Mouse (Mus musculus): ENCODE measurements around the gene Ccser1. TPM values are rescaled to one million over a fixed set of nuclear protein-coding genes. Genes with fewer than 3 reads are reported as not detected.

Ccser1 gene
- polyA plus RNA-seq, 1 experiment from 2014 or later: 16.2 TPM

DNA sequence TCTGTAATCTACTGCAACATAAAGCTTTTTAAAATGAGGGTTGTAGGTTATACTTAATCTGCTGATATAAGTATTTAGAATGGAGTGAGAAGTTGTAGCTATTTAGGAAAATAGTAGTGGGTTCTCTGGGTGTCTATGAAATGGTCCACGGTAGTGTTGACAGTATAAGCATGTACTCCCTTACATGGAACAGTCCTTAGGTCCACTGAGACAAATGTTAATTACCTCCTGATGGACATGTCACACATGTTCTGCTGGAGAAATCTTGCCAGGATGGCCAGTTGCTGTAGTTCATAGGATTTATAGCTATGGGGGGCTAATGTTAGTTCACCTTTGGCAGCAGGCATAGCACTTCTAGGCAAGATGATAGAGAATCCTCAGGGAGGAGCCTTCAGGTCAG lies 625.4 kb downstream of the Ccser1 start:
- no peaks in the 10 kb centered on the region for H3K27me3 ChIP-seq (ENCODE audit: control insufficient read depth, insufficient read depth, low read length)
- 53% methylated on average over 1 of the region's 1 CpGs for WGBS
- no peaks in the 10 kb centered on the region for H3K4me1 ChIP-seq (ENCODE audit: control insufficient read depth, insufficient read depth, low read length)
- H3K4me3 ChIP-seq (ENCODE audit: low read length): no peak overlapping the region
- H3K9me3 ChIP-seq (ENCODE audit: control insufficient read depth, low read length): no peaks in the 10 kb centered on the region
- no peaks in the 10 kb centered on the region for H3K36me3 ChIP-seq (ENCODE audit: control insufficient read depth, insufficient read depth, low read length)
- H3K4me2 ChIP-seq (replicated peaks; ENCODE audit: low read depth, low read length): no peak overlapping the region
- H3K9ac ChIP-seq (ENCODE audit: low read depth, low read length): no peak overlapping the region
- ATAC-seq (ENCODE audit: low FRiP score, low TSS enrichment): no peak
- H3K27ac ChIP-seq (ENCODE audit: low read depth, low read length): no peak overlapping the region

DNA sequence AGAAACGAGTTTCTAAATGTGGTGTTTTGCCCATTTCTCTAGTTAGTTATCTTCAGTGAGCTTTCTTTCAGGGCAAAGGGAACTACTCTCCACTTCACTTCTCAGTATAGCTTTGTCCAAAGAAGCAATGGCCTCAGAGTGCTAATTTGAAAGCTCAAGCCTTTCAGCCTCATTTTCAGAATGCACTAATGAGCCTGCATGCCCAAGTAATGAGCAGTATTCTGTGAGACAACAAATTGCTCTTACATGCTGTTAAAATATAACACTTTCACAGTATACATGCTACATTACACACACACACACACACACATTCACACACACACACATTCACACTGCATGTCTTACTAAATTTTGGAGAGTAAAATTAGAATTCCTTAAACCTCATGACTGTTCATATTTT lies 637.6 kb downstream of the Ccser1 start:
- H3K4me1 ChIP-seq (ENCODE audit: control insufficient read depth, insufficient read depth, low read length): no peaks in the 10 kb centered on the region
- H3K9ac ChIP-seq (ENCODE audit: low read depth, low read length): no peak overlapping the region
- H3K4me3 ChIP-seq (ENCODE audit: low read length): no peak overlapping the region
- H3K4me2 ChIP-seq (replicated peaks; ENCODE audit: low read depth, low read length): no peak overlapping the region
- 50% methylated on average over 1 of the region's 1 CpGs for WGBS
- no peak overlapping the region for H3K27ac ChIP-seq (ENCODE audit: low read depth, low read length)
- ATAC-seq (ENCODE audit: low FRiP score, low TSS enrichment): no peak
- no peaks in the 10 kb centered on the region for H3K27me3 ChIP-seq (ENCODE audit: control insufficient read depth, insufficient read depth, low read length)
- H3K36me3 ChIP-seq (ENCODE audit: control insufficient read depth, insufficient read depth, low read length): no peaks in the 10 kb centered on the region
- H3K9me3 ChIP-seq (ENCODE audit: control insufficient read depth, low read length): no peaks in the 10 kb centered on the region

DNA sequence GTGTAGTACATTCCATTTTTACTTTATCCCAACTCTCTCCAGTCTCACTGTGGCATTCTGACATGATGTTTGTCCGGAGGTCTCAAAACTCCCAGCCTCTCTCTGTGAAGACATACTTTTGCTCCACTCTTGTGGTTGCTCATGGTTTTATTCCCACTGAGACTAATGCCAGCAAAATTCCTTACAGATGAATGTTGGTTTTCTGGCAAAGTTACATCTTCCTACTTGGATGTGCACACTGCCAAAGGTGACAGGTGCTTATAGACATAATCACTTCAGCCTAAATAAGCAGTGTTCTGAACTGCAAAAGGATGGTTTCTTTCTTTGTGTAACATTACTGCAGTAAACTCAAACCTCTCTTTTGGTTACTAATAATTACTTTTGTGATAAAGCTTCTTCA lies 696.2 kb downstream of the Ccser1 start:
- no peak overlapping the region for H3K27ac ChIP-seq (ENCODE audit: low read depth, low read length)
- WGBS: 91% methylated on average over 1 of the region's 1 CpGs

DNA sequence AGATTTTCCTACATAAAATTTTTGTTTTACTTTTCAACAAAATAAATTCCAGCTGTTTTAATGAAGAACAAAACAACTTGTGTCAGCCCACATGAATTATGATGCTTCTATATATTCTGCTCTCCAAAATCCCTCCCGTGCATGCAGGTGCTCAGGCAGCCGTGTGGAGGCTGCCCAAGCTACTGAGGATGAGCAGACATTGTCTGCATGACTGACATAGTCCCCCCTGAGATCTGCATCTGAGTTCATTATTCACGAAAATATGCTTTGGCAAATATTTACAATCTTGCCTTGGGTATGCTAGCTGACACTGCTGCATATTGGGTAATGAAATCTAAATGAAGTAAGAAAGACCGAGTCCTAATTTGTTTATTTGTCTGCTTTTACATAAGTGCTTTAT lies 718.1 kb downstream of the Ccser1 start:
- ATAC-seq (ENCODE audit: low FRiP score, low TSS enrichment): no peak
- Histone ChIP-seq H3K27ac (ENCODE audit: low read depth, low read length) (no peak overlapping the region), H3K4me2 (replicated peaks; ENCODE audit: low read depth, low read length) (no peak overlapping the region), H3K36me3 (ENCODE audit: control insufficient read depth, insufficient read depth, low read length) (no peaks in the 10 kb centered on the region), H3K4me3 (ENCODE audit: low read length) (no peak overlapping the region), H3K4me1 (ENCODE audit: control insufficient read depth, insufficient read depth, low read length) (no peaks in the 10 kb centered on the region), H3K9me3 (ENCODE audit: control insufficient read depth, low read length) (no peaks in the 10 kb centered on the region), H3K27me3 (ENCODE audit: control insufficient read depth, insufficient read depth, low read length) (no peaks in the 10 kb centered on the region), H3K9ac (ENCODE audit: low read depth, low read length) (no peak overlapping the region)
- WGBS: 78% methylated on average over 4 of the region's 4 CpGs

More for the DNA sequence above, 696.2 kb downstream of the Ccser1 start:
- Histone ChIP-seq H3K4me1 (ENCODE audit: control insufficient read depth, insufficient read depth, low read length) (no peaks in the 10 kb centered on the region), H3K4me2 (replicated peaks; ENCODE audit: low read depth, low read length) (no peak overlapping the region), H3K4me3 (ENCODE audit: low read length) (no peak overlapping the region), H3K9me3 (ENCODE audit: control insufficient read depth, low read length) (no peaks in the 10 kb centered on the region), H3K27me3 (ENCODE audit: control insufficient read depth, insufficient read depth, low read length) (no peaks in the 10 kb centered on the region), H3K36me3 (ENCODE audit: control insufficient read depth, insufficient read depth, low read length) (no peaks in the 10 kb centered on the region), H3K9ac (ENCODE audit: low read depth, low read length) (no peak overlapping the region)
- ATAC-seq (ENCODE audit: low FRiP score, low TSS enrichment): no peak

DNA sequence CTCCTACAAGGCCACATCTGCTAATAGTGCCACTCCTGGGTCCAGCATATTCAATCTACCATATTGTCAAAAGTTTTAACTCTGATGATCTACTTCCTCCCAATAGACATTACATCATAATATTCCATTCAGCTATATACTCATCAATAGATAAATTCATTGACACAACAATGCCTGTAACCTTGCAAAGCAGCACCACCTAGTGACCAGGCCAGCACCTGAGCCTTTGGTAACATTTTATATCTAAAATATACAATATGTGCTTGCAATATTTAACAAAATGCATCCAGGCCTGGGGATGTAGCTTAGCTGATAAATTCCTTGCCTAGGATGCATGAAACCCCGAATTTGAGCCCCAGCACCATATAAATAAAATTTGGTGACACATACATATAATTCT lies 722.6 kb downstream of the Ccser1 start:
- no peak overlapping the region for H3K4me2 ChIP-seq (replicated peaks; ENCODE audit: low read depth, low read length)
- H3K36me3 ChIP-seq (ENCODE audit: control insufficient read depth, insufficient read depth, low read length): no peaks in the 10 kb centered on the region
- no peaks in the 10 kb centered on the region for H3K27me3 ChIP-seq (ENCODE audit: control insufficient read depth, insufficient read depth, low read length)
- no peaks in the 10 kb centered on the region for H3K4me1 ChIP-seq (ENCODE audit: control insufficient read depth, insufficient read depth, low read length)
- WGBS: 30% methylated on average over 1 of the region's 1 CpGs
- no peak overlapping the region for H3K27ac ChIP-seq (ENCODE audit: low read depth, low read length)
- H3K4me3 ChIP-seq (ENCODE audit: low read length): no peak overlapping the region
- ATAC-seq (ENCODE audit: low FRiP score, low TSS enrichment): no peak
- H3K9me3 ChIP-seq (ENCODE audit: control insufficient read depth, low read length): no peaks in the 10 kb centered on the region
- H3K9ac ChIP-seq (ENCODE audit: low read depth, low read length): no peak overlapping the region

DNA sequence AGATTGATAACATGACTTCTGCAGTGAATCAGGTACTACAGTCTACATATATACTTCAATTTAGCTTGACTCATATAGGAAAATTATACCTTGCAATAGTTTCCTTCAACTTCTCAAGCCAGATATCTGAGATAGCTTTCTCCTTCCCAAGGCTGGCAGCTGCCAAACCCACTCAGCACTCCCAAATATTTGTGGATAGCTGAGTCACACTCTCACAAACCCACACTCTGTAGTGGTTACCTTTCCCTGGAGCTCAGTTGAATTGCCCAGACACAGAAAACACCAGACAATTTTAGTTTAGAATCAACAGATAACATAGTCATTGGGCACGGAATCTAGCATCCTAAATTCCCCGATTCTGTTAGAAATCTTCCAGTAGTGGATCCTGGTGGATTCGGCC lies 732.8 kb downstream of the Ccser1 start:
- Histone ChIP-seq H3K27ac (ENCODE audit: low read depth, low read length) (no peak overlapping the region), H3K36me3 (ENCODE audit: control insufficient read depth, insufficient read depth, low read length) (no peaks in the 10 kb centered on the region), H3K9me3 (ENCODE audit: control insufficient read depth, low read length) (no peaks in the 10 kb centered on the region), H3K27me3 (ENCODE audit: control insufficient read depth, insufficient read depth, low read length) (no peaks in the 10 kb centered on the region), H3K4me3 (ENCODE audit: low read length) (no peak overlapping the region), H3K4me2 (replicated peaks; ENCODE audit: low read depth, low read length) (no peak overlapping the region), H3K4me1 (ENCODE audit: control insufficient read depth, insufficient read depth, low read length) (no peaks in the 10 kb centered on the region), H3K9ac (ENCODE audit: low read depth, low read length) (no peak overlapping the region)
- no peak for ATAC-seq (ENCODE audit: low FRiP score, low TSS enrichment)
- WGBS: 93% methylated on average over 3 of the region's 3 CpGs

DNA sequence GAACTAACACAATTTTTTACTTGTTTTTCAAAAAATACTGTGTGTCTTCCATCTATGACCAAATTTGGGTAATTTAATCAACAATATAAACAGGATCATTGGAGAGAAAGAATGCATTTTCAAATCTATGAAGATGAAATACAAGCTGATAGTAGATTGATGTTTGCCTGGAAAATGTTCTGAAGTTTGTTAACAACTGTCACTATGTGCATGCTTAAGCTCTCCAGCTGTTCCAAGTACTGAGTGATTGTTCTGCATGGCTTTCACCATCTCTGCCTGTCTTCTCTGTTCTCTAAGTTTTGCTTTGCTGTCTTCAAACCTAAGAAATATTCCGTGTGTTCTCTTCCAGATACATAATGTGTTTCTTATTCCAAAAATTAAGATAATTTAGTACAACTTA lies 751.5 kb downstream of the Ccser1 start:
- H3K27ac ChIP-seq (ENCODE audit: low read depth, low read length): no peak overlapping the region
- H3K9ac ChIP-seq (ENCODE audit: low read depth, low read length): no peak overlapping the region

DNA sequence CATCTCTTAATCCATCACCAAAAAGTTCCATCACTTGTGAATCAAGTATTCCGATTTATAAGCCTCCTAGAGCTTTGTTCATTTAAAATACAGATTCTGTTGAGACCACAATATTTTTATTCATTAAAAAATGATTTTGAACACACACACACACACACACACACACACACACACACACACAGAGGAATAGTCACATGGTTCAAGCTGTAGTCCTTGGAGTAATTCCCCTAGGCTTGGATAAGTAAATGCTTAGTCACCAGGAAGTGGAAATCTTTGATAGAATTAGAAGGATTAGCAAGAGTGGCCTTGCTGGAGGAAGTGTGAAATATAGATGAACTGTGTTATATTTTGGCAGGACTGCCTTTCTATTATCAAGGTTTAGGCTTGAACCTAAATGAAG lies 756.5 kb downstream of the Ccser1 start:
- WGBS: 92% methylated on average over 1 of the region's 1 CpGs
- ATAC-seq (ENCODE audit: low FRiP score, low TSS enrichment): no peak
- H3K36me3 ChIP-seq (ENCODE audit: control insufficient read depth, insufficient read depth, low read length): no peaks in the 10 kb centered on the region
- H3K4me3 ChIP-seq (ENCODE audit: low read length): no peak overlapping the region
- H3K27me3 ChIP-seq (ENCODE audit: control insufficient read depth, insufficient read depth, low read length): no peaks in the 10 kb centered on the region
- H3K27ac ChIP-seq (ENCODE audit: low read depth, low read length): no peak overlapping the region
- H3K9ac ChIP-seq (ENCODE audit: low read depth, low read length): no peak overlapping the region
- no peaks in the 10 kb centered on the region for H3K4me1 ChIP-seq (ENCODE audit: control insufficient read depth, insufficient read depth, low read length)
- no peak overlapping the region for H3K4me2 ChIP-seq (replicated peaks; ENCODE audit: low read depth, low read length)
- H3K9me3 ChIP-seq (ENCODE audit: control insufficient read depth, low read length): no peaks in the 10 kb centered on the region

More for the DNA sequence above, 751.5 kb downstream of the Ccser1 start:
- no peaks in the 10 kb centered on the region for H3K4me1 ChIP-seq (ENCODE audit: control insufficient read depth, insufficient read depth, low read length)
- no peak overlapping the region for H3K4me3 ChIP-seq (ENCODE audit: low read length)
- WGBS: 62% methylated on average over 1 of the region's 1 CpGs
- H3K9me3 ChIP-seq (ENCODE audit: control insufficient read depth, low read length): no peaks in the 10 kb centered on the region
- no peak overlapping the region for H3K4me2 ChIP-seq (replicated peaks; ENCODE audit: low read depth, low read length)
- no peaks in the 10 kb centered on the region for H3K27me3 ChIP-seq (ENCODE audit: control insufficient read depth, insufficient read depth, low read length)
- no peaks in the 10 kb centered on the region for H3K36me3 ChIP-seq (ENCODE audit: control insufficient read depth, insufficient read depth, low read length)
- no peak for ATAC-seq (ENCODE audit: low FRiP score, low TSS enrichment)

DNA sequence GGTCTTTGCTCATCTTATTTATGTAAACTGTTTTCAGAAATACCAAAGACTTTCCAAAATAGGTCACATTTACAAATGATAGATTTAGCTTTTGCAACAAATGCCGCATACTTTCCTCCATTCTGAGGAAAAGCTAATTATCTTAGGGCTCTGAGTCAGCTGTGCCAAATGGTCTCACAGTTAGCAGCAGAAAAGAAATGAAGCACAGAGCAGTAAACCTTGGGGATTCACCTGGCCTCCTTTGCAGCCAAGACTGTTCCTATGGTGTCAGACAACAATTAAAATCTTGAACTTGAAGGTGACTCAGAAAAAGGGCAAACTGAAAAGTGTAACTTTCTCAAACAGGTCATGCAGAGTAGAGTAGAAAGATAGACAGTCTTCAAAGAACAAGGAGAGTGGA lies 759.1 kb downstream of the Ccser1 start:
- H3K4me2 ChIP-seq (replicated peaks; ENCODE audit: low read depth, low read length): no peak overlapping the region
- no peak overlapping the region for H3K4me3 ChIP-seq (ENCODE audit: low read length)
- H3K9me3 ChIP-seq (ENCODE audit: control insufficient read depth, low read length): no peaks in the 10 kb centered on the region
- no peaks in the 10 kb centered on the region for H3K36me3 ChIP-seq (ENCODE audit: control insufficient read depth, insufficient read depth, low read length)
- H3K27me3 ChIP-seq (ENCODE audit: control insufficient read depth, insufficient read depth, low read length): no peaks in the 10 kb centered on the region
- H3K27ac ChIP-seq (ENCODE audit: low read depth, low read length): no peak overlapping the region
- no peaks in the 10 kb centered on the region for H3K4me1 ChIP-seq (ENCODE audit: control insufficient read depth, insufficient read depth, low read length)
- WGBS: 86% methylated on average over 1 of the region's 1 CpGs
- H3K9ac ChIP-seq (ENCODE audit: low read depth, low read length): no peak overlapping the region
- ATAC-seq (ENCODE audit: low FRiP score, low TSS enrichment): no peak

DNA sequence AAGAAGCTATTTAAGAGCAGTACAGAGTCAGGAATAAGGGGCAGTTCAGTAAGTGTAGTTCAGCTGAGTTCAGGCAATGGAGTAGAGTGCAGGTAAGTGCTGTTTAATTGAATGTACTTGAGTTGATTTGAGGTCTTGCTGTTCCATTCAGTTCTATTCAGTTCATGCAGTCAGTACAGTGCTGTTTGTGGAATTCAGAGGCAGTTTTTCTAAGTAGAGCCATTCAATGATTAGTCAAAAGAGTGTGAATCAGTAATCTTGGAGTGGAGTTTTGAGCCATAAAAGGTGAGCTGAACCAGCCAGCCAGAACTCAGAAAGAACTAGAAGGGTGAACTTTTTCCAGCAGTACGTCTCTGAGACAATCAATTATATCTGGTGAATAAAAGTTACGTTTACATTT lies 773.6 kb downstream of the Ccser1 start:
- Histone ChIP-seq H3K27me3 (ENCODE audit: control insufficient read depth, insufficient read depth, low read length) (no peaks in the 10 kb centered on the region), H3K9me3 (ENCODE audit: control insufficient read depth, low read length) (no peaks in the 10 kb centered on the region), H3K9ac (ENCODE audit: low read depth, low read length) (no peak overlapping the region), H3K4me2 (replicated peaks; ENCODE audit: low read depth, low read length) (no peak overlapping the region), H3K4me3 (ENCODE audit: low read length) (no peak overlapping the region), H3K4me1 (ENCODE audit: control insufficient read depth, insufficient read depth, low read length) (no peaks in the 10 kb centered on the region), H3K36me3 (ENCODE audit: control insufficient read depth, insufficient read depth, low read length) (no peaks in the 10 kb centered on the region), H3K27ac (ENCODE audit: low read depth, low read length) (no peak overlapping the region)
- no peak; the same call in 1 of the 2 replicates for ATAC-seq (ENCODE audit: low FRiP score, low TSS enrichment)
- WGBS: 71% methylated on average over 2 of the region's 2 CpGs

Measured in kidney, embryonic 14.5 days (tissue).